Mouse (Mus musculus): ENCODE results near the gene Sstr4.

The Sstr4 gene

DNA sequence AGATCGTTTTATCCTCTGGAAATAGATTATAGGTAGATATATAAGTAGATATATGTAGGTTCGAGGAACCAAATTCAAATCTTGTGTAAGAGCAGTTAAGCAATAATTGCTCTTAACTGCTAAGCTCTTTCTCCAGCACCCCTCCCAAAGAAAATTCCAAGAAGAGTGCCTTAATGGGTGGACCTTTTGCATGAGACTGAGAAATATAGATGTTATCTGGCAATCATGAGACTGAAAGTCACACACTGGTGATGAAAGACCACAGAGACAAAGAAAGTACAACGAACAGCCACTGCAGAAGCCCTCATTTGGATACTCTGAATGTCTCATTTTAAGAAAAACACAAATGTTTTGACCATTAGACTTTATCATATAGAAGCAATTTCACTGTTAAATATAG, 33.4 kb downstream of the Sstr4 start:
- in situ Hi-C loops (cut with MboI, MseI) = no loop called here

DNA sequence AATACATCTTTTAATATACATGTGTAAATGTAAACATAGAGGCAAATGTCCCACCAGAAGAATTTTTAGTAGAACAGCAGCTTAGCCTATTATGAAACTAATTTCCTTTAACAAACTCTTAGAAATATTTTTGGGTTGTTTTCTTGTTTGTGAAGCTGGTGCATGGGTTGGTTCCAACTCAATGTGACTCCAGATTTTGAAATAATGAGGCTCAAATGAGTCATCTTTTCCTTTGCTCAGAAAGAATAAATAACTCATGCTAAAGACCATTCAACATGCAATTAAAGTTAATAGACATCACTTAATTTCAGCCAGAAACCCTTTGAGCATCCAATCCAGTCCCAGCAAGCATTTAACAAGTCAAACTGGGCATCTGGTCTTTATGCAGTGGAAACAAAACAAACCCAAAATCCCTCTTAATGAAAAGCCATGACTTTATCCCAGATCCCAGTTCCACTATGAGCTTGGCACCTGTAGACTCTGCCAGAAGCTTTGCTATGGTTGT, 33.9 kb downstream of the Sstr4 start:
- in situ Hi-C loops (cut with MboI, MseI) = no loop called here

DNA sequence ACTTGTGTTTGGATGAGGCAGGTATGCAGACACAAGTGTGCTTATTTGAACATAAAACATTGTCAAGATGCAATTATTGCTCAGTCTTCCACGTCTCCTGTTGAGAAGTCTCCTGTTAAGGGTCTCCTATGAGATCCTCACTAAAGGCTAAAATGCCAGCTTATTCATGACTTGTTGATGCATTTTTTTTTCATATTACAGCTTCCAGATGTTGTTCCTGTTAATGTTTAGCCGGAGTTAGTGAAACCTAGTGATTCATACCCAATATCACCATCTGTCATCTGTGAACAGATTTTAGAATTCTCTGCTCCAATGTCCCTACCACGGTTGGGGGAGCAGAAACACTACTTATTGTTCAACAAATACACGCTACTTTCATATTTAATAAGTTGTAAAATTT, 35.8 kb downstream of the Sstr4 start:
- in situ Hi-C loops (cut with MboI, MseI) = no loop called here

DNA sequence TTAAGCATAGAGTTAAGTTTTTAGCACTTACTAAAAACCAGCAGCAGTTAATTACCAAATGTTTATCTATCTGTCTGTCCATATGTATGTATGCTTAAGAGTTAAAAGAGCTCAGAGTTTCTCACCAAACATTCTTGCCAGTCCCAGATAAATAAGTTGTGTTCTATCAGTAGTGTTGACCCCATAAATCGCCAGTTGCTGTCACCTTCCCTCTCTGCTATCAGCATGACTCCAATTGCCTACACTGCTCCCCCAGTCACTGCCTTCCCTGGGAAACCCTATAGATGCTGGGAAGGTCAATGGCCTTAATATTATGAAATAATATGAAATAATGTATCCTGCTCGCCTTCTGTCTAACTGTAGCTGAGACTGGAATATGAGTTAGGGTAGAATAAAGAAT, 37.2 kb downstream of the Sstr4 start:
- in situ Hi-C loops (cut with MboI, MseI) = no loop called here

DNA sequence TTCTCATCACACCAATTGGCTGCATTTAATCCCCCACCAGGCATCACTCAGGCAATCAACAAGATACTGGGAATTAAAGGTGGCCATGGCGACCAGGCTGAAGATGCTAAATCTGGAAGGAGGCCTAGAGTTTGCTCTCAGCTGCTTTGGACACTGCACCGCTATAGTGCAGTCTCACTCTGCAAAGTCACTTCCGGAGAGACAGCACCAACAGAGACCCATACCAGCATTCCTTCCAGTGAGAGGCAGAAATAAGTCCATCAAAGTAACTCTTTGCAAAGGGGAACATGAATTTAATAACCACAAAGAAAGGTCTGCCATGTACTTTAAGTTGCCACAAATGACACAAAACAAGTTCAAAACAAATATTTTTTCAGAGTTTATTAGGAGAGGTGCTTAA, 41.1 kb downstream of the Sstr4 start:
- in situ Hi-C loops (cut with MboI, MseI) = no loop called here

DNA sequence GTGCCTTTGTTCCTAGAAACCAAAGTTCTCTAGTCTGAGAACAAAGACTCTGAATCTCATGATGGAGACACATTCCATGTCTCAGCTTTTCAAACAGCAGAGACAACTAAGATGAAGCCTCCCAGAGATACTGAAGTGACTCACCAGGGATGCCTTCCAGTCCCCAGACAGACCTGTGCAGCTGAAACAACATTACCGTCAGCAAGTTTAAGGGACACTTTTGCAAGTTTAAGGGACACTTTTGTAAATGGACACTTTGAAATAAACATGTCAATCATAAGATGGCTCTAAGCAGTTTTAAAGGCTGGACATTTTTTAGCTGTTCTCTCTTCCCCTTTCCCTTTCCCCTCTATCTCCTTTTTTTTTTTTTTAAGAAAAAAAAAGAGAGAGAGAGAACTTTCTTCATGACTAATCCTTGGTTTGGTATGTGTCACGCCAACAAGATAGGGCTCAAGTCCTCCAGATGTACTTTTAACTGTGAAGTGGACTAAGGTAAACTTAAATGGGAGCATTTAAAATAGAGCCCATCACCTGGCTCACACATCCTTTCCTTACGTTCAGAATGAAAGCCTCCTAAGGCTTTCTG, 44.6 kb downstream of the Sstr4 start:
- in situ Hi-C loops (cut with MboI, MseI) = no loop called here

DNA sequence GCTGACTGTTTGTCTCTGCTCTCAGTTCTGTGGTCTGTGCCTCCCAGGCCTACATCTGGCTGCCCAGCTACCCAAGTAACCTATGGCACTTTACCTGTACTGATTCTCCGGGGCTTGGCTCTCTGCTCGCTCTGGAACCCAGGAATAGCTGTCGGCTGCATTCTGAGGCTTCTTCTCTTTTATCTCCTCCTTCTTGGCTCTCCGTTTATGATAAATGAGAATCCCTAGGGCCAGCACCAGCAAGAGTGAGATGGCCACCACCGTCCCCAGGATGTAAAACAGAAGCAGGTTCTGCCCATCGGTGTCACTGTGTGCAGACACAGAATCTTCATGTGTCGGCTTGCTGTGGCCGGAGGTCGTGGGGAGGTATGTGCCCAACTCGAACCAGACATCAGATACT, 46.3 kb downstream of the Sstr4 start:
- in situ Hi-C loops (cut with MboI, MseI) = no loop called here

DNA sequence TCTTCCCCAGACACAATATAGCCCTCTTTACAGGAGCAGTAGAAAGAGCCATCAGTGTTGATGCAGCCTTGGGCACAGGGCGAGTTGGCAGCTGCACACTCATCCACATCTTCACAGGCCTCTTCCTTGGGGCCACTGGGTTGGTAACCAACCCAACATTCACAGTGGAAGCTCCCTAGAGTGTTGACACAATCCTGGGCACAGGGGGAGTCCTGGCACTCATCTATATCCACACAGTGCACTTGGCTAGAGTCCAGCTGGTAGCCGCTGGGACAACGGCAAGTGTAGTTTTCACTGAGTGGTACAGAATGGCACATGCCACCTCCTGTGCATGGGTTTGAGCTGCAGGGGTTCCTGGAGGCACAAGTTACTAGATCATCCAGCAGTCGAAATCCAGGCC, 47.0 kb downstream of the Sstr4 start:
- in situ Hi-C loops (cut with MboI, MseI) = no loop called here

DNA sequence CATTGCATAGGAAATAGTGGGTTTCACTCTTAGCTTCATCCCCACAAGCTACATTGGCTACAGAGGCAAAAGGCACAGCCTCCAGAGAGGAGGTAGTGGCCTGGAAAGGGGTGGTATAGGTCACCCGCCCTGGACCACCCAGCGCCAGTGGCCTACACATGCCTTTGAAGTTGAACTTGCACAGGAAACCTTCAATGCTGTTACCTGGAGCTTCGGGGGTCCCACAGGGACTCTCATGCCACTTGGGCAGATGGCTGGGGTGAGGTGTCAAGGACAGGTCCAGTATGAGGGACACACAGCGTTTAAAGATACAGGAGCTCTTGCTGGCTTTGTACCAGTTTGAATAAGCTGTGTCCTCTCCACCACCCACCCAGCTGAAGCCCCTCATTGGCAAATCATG, 47.6 kb downstream of the Sstr4 start:
- in situ Hi-C loops (cut with MboI, MseI) = no loop called here

DNA sequence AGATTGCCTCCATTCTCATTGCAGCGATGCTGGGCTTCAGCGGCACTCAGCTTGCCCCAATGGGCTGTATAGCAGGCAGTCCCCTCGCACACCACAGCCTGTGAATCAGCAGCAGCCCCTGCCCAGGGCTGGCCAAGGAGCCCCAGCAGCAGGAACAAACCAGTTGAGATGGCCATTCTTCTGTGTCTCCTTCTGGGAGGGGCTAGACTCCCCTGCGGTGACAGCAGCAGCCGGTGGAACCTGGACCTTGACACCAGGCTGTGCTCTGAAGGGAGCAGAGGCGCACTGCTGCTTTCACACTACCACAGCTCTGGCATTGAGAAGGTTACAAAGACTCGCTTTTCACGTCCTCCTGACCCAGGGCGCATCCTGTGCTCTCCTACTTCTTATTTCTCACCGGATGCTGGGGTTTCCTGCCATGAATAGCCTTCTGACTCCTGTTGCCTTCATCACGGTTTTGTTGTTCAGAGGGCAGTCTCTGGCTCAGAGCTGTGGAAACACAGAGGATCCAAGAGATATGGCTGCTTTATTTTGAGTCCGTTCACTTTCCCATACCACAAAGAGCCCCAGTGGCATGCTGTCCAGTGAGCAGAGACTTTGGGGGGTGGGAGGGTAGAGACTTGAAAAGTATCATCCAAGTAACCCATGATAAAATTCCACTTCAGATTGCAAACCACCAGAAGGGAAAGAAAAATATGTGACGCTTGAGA, 48.3 kb downstream of the Sstr4 start, which contains the start of gene Cd93:
TSS of gene Cd93 (minus strand) at position 315 of the 710 bp plus-strand sequence.
- in situ Hi-C loops (cut with MboI, MseI) = no loop called here

DNA sequence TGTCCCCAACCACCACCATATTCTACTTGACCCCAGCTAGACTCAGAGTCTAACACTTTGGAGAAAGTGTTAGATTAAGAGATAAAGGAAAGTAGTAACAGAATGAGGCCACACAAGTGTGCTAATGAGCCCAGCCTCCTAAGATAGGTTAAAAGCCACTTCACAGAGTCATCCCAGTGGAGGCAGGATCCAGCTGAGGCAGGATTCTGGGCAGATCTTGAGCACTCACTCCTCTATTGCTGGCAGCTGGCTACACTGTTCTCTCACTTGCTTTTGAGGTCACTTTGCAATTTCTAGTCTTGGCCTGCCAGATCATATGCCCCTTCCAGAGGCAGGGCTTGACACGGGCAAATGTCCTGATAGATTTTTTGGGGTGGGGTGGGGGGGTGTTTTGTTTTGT, 49.3 kb downstream of the Sstr4 start:
- in situ Hi-C loops (cut with MboI, MseI) = no loop called here

DNA sequence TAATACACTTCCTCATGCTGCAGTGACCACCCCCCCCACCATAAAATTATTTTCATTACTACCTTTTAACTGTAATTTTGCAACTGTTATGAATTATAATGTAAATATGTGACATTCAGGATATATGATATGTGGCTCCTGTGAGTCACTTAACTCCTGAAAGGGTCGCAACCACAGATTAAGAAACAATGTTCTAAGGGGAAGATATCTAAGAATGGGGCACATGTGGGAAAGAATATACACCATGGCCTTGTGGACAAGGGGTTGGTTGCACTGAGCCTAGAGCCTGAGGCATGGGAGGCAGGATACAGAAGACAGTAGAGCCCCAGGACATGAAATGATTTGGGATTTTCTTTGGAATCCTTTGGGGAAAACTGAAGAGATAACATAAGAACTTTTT, 50.5 kb downstream of the Sstr4 start:
- in situ Hi-C loops (cut with MboI, MseI) = no loop called here

Data from T-helper 2 cell (primary cell).